Mouse (Mus musculus): ENCODE measurements around the gene Ctnnd2.
A peak's percentile ranks its signal among the peaks of the same experiment; 100 is the strongest.

Gene Ctnnd2

GRCm38 (mm10) chr15:30387244-30387643 lies 214.9 kb downstream of the Ctnnd2 start:
- no peak for DNase-seq

GRCm38 (mm10) chr15:30401111-30401510 lies 228.7 kb downstream of the Ctnnd2 start:
- DNase-seq: no peak

GRCm38 (mm10) chr15:30406254-30406653 lies 233.9 kb downstream of the Ctnnd2 start:
- no peak for DNase-seq

- DNase-seq: no peak
Measured at GRCm38 (mm10) chr15:30423146-30423545, 250.8 kb downstream of the Ctnnd2 start.

GRCm38 (mm10) chr15:30424290-30424689 lies 251.9 kb downstream of the Ctnnd2 start:
- peak; percentile 10 for DNase-seq

- no peak for DNase-seq
Measured at GRCm38 (mm10) chr15:30427342-30427741, 254.9 kb downstream of the Ctnnd2 start.

- DNase-seq: no peak
Measured at GRCm38 (mm10) chr15:30439045-30439444, 266.7 kb downstream of the Ctnnd2 start.

- no peak for DNase-seq
Measured at GRCm38 (mm10) chr15:30450765-30451164, 278.4 kb downstream of the Ctnnd2 start.

GRCm38 (mm10) chr15:30451921-30452320 lies 279.5 kb downstream of the Ctnnd2 start:
- DNase-seq: no peak

- DNase-seq: no peak
Measured at GRCm38 (mm10) chr15:30457541-30458250, 285.3 kb downstream of the Ctnnd2 start.

- DNase-seq: no peak
Measured at GRCm38 (mm10) chr15:30458671-30459070, 286.3 kb downstream of the Ctnnd2 start.

- DNase-seq: no peak
Measured at GRCm38 (mm10) chr15:30460341-30461125, 288.1 kb downstream of the Ctnnd2 start.

- no peak for DNase-seq
Measured at GRCm38 (mm10) chr15:30462804-30463423, 290.5 kb downstream of the Ctnnd2 start.

GRCm38 (mm10) chr15:30463471-30464047 lies 291.2 kb downstream of the Ctnnd2 start:
- DNase-seq: no peak

- DNase-seq: no peak
Measured at GRCm38 (mm10) chr15:30466950-30467543, 294.7 kb downstream of the Ctnnd2 start.

- DNase-seq: no peak
Measured at GRCm38 (mm10) chr15:30468773-30469172, 296.4 kb downstream of the Ctnnd2 start.

- peak; percentile 20 for DNase-seq
Measured at GRCm38 (mm10) chr15:30471280-30471966, 299.0 kb downstream of the Ctnnd2 start.

- peak; percentile 77 for DNase-seq
Measured at GRCm38 (mm10) chr15:30480676-30481075, 308.3 kb downstream of the Ctnnd2 start.

- no peak for DNase-seq
Measured at GRCm38 (mm10) chr15:30506476-30506875, 334.1 kb downstream of the Ctnnd2 start.

- no peak for DNase-seq
Measured at GRCm38 (mm10) chr15:30512467-30512866, 340.1 kb downstream of the Ctnnd2 start.

- DNase-seq: no peak
Measured at GRCm38 (mm10) chr15:30513122-30513521, 340.7 kb downstream of the Ctnnd2 start.

- DNase-seq: peak; percentile 16
Measured at GRCm38 (mm10) chr15:30515425-30515824, 343.0 kb downstream of the Ctnnd2 start.
